9 mouse cellular contexts compared by ENCODE assay signal in the genomic region with DNA sequence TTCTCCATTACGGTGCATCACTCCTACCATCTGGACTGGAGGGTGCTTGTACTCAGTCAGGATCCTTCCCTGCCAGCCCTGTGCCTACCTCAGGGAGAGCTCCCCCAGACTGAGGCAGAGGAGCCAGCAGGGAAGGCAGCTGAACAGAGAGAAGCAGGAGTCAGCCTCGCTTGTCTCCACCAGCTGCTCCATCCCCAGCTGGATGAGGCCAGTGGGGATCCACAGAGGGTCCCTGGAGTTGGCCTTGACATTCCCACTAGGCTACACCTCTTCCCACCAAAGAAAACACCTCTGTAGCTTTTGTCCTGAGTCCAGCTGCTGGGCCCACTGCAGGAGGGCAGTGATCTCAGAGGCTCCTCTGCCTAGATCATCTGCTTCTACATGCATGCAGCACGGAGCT. TPM values are rescaled to one million over a fixed set of nuclear protein-coding genes. Genes with fewer than 3 reads are reported as not detected.
A peak's percentile ranks its signal among the peaks of the same experiment; 100 is the strongest.
DNase-seq lines count a peak whose midpoint lies in the region; ATAC-seq and TF ChIP-seq lines count a peak whose summit lies in the region.
"Had no signal": no experiment of that assay in that cellular context is flagged by ENCODE, and none has a peak within 500 bp of the region (broad histone marks: within the 10 kb centered on the region; RNA-seq: fewer than 3 reads in every experiment).

No protein-coding gene starts in this region.

- no peak overlapping the region for H3K4me2 ChIP-seq in kidney, embryonic 15.5 days
- H3K4me2 ChIP-seq in hindbrain, embryonic 15.5 days, result no peak overlapping the region
- no peak overlapping the region for H3K4me2 ChIP-seq in midbrain, embryonic 16.5 days (ENCODE audit: low read length)

- no peak for ATAC-seq in kidney, embryonic 15.5 days (replicated peaks; ENCODE audit: low FRiP score)
- no peak for ATAC-seq in hindbrain, embryonic 15.5 days (ENCODE audit: low FRiP score, low read depth)
- no peak for ATAC-seq in midbrain, embryonic 16.5 days

- no peak overlapping the region for H3K4me3 ChIP-seq in kidney, embryonic 15.5 days (replicated peaks)
- no peak overlapping the region for H3K4me3 ChIP-seq in cortical plate, adult 2 months (ENCODE audit: insufficient read depth, low read length)
- no peak overlapping the region for H3K4me3 ChIP-seq in hindbrain, embryonic 15.5 days
- H3K4me3 ChIP-seq in midbrain, embryonic 16.5 days (ENCODE audit: low read depth, low read length), result no peak overlapping the region

- no peaks in the 10 kb centered on the region for H3K27me3 ChIP-seq in kidney, embryonic 15.5 days
- H3K27me3 ChIP-seq in hindbrain, embryonic 15.5 days, result no peaks in the 10 kb centered on the region
- H3K27me3 ChIP-seq in midbrain, embryonic 16.5 days (ENCODE audit: control insufficient read depth, insufficient read depth, low read depth, low read length), result no peaks in the 10 kb centered on the region

- H3K9ac ChIP-seq in kidney, embryonic 15.5 days, result no peak overlapping the region
- no peak overlapping the region for H3K9ac ChIP-seq in hindbrain, embryonic 15.5 days
- no peak overlapping the region for H3K9ac ChIP-seq in midbrain, embryonic 16.5 days (ENCODE audit: low read depth, low read length)
- H3K9ac ChIP-seq: liver, embryonic 14.5 days had no signal

- TF ChIP-seq CTCF in cortical plate, adult 2 months (IDR thresholded peaks at IDR 0.05; ENCODE audit: extremely low read depth, insufficient read depth, low read length), result no peak

- no peaks in the 10 kb centered on the region for H3K9me3 ChIP-seq in kidney, embryonic 15.5 days (replicated peaks)
- no peaks in the 10 kb centered on the region for H3K9me3 ChIP-seq in hindbrain, embryonic 15.5 days
- H3K9me3 ChIP-seq in midbrain, embryonic 16.5 days (replicated peaks; ENCODE audit: control insufficient read depth, low read length, poor library complexity, severe bottlenecking), result no peaks in the 10 kb centered on the region

- peaks cover 40% of the 10 kb centered on the region for H3K36me3 ChIP-seq in kidney, embryonic 15.5 days
- H3K36me3 ChIP-seq in hindbrain, embryonic 15.5 days, result peaks cover 3% of the 10 kb centered on the region
- H3K36me3 ChIP-seq in midbrain, embryonic 16.5 days (ENCODE audit: control insufficient read depth, insufficient read depth, low read length), result peaks cover 2% of the 10 kb centered on the region

- no peak for DNase-seq in kidney, postnatal 4 days
- DNase-seq in layer of hippocampus, postnatal 25 days (ENCODE audit: extremely low spot score in 1 of 2, low spot score in 1 of 2), result no peak
- DNase-seq in retina, embryonic 14.5 days (ENCODE audit: low spot score), result no peak
- no peak for DNase-seq in left cerebral cortex, adult 9 months (ENCODE audit: low spot score in 2 of 2)

- H3K4me1 ChIP-seq in kidney, embryonic 15.5 days, result peaks cover 73% of the 10 kb centered on the region
- H3K4me1 ChIP-seq in cortical plate, adult 2 months (ENCODE audit: control insufficient read depth, insufficient read depth, low read length), result peaks cover 9% of the 10 kb centered on the region
- peaks cover 61% of the 10 kb centered on the region for H3K4me1 ChIP-seq in hindbrain, embryonic 15.5 days (replicated peaks)
- H3K4me1 ChIP-seq in midbrain, embryonic 16.5 days (ENCODE audit: control insufficient read depth, insufficient read depth, low read length), result peaks cover 41% of the 10 kb centered on the region

- peak overlapping the region; percentile 63 for H3K27ac ChIP-seq in kidney, embryonic 15.5 days
- H3K27ac ChIP-seq in cortical plate, adult 2 months (ENCODE audit: insufficient read depth, low read length), result peak overlapping the region; percentile 42; the same call in 1 of the 2 replicates
- peak overlapping the region; percentile 89 for H3K27ac ChIP-seq in hindbrain, embryonic 15.5 days (replicated peaks)
- peak overlapping the region; percentile 43; the same call in 1 of the 2 replicates for H3K27ac ChIP-seq in midbrain, embryonic 16.5 days (ENCODE audit: low read length)
- H3K27ac ChIP-seq: liver, embryonic 14.5 days had no signal

- no peak for TF ChIP-seq POLR2A in cortical plate, adult 2 months (IDR thresholded peaks at IDR 0.05; ENCODE audit: extremely low read depth, insufficient read depth, low read length)

- WGBS in kidney, embryonic 15.5 days, result 86% methylated on average over 3 of the region's 3 CpGs
- 71% methylated on average over 3 of the region's 3 CpGs for WGBS in hindbrain, embryonic 15.5 days
- WGBS in midbrain, embryonic 16.5 days, result 68% methylated on average over 3 of the region's 3 CpGs

RNA-seq across cellular contexts. Expression of a gene that starts 10.2 kb away (rescaled TPM):
- 403 and 424 TPM in 2 replicates for polyA plus RNA-seq in kidney, embryonic 15.5 days (2015; fragmentation: Nextera tagmentation; extraction: Ambion mirVana)
- polyA plus RNA-seq in cortical plate, adult 2 months (2012; rRNA removed), result 283 and 286 TPM in 2 replicates
- 332 and 343 TPM in 2 replicates for polyA plus RNA-seq in hindbrain, embryonic 15.5 days (2015; fragmentation: Nextera tagmentation; extraction: Ambion mirVana)
- 278 and 281 TPM in 2 replicates for polyA plus RNA-seq in midbrain, embryonic 16.5 days (2015; fragmentation: Nextera tagmentation; extraction: Ambion mirVana)
- total RNA-seq in layer of hippocampus, postnatal 25 days (2021), result 100 to 1,000 TPM; 208 to 223 TPM

RNA-seq across cellular contexts. Expression of a gene that starts 15.9 kb away (rescaled TPM):
- 21.1 and 22.5 TPM in 2 replicates for polyA plus RNA-seq in kidney, embryonic 15.5 days (2015; fragmentation: Nextera tagmentation; extraction: Ambion mirVana)
- 2.4 and 4.3 TPM in 2 replicates for polyA plus RNA-seq in cortical plate, adult 2 months (2012; rRNA removed)
- polyA plus RNA-seq in hindbrain, embryonic 15.5 days (2015; fragmentation: Nextera tagmentation; extraction: Ambion mirVana), result 4.6 and 5.1 TPM in 2 replicates
- 3.7 and 3.9 TPM in 2 replicates for polyA plus RNA-seq in midbrain, embryonic 16.5 days (2015; fragmentation: Nextera tagmentation; extraction: Ambion mirVana)
- 1 to 10 TPM; 2.2 to 2.7 TPM for total RNA-seq in layer of hippocampus, postnatal 25 days (2021)

RNA-seq across cellular contexts. Expression of a gene that starts 37.5 kb away (rescaled TPM):
- 47.8 and 55.8 TPM in 2 replicates for polyA plus RNA-seq in kidney, embryonic 15.5 days (2015; fragmentation: Nextera tagmentation; extraction: Ambion mirVana)
- 16.3 and 18.6 TPM in 2 replicates for polyA plus RNA-seq in cortical plate, adult 2 months (2012; rRNA removed)
- polyA plus RNA-seq in hindbrain, embryonic 15.5 days (2015; fragmentation: Nextera tagmentation; extraction: Ambion mirVana), result 16.3 and 17.3 TPM in 2 replicates
- 14.6 and 15.4 TPM in 2 replicates for polyA plus RNA-seq in midbrain, embryonic 16.5 days (2015; fragmentation: Nextera tagmentation; extraction: Ambion mirVana)
- 10 to 100 TPM; 11.8 to 16.8 TPM for total RNA-seq in layer of hippocampus, postnatal 25 days (2021)

RNA-seq across cellular contexts. Expression of a gene that starts 44.3 kb away (rescaled TPM):
- 1.3 TPM in 2 replicates for polyA plus RNA-seq in kidney, embryonic 15.5 days (2015; fragmentation: Nextera tagmentation; extraction: Ambion mirVana)
- 0.44 and 0.48 TPM in 2 replicates for polyA plus RNA-seq in cortical plate, adult 2 months (2012; rRNA removed)
- 1.8 and 2.2 TPM in 2 replicates for polyA plus RNA-seq in hindbrain, embryonic 15.5 days (2015; fragmentation: Nextera tagmentation; extraction: Ambion mirVana)
- polyA plus RNA-seq in midbrain, embryonic 16.5 days (2015; fragmentation: Nextera tagmentation; extraction: Ambion mirVana), result 2.0 and 2.4 TPM in 2 replicates
- total RNA-seq in layer of hippocampus, postnatal 25 days (2021), result 1 to 10 TPM; 1.4 to 1.9 TPM

RNA-seq across cellular contexts. Expression of a gene that starts 44.4 kb away (rescaled TPM):
- polyA plus RNA-seq in kidney, embryonic 15.5 days (2015; fragmentation: Nextera tagmentation; extraction: Ambion mirVana), result 7.1 and 8.1 TPM in 2 replicates
- 134 and 156 TPM in 2 replicates for polyA plus RNA-seq in cortical plate, adult 2 months (2012; rRNA removed)
- polyA plus RNA-seq in hindbrain, embryonic 15.5 days (2015; fragmentation: Nextera tagmentation; extraction: Ambion mirVana), result 41.4 and 43.3 TPM in 2 replicates
- polyA plus RNA-seq in midbrain, embryonic 16.5 days (2015; fragmentation: Nextera tagmentation; extraction: Ambion mirVana), result 31.1 and 34.0 TPM in 2 replicates
- 10 to 100 TPM; 57.8 to 66.2 TPM for total RNA-seq in layer of hippocampus, postnatal 25 days (2021)
